Mouse (Mus musculus): ENCODE measurements at regions not wholly inside any gene's neighbourhood (a gene's known extent, or its start where the extent isn't known, plus 50 kb on each side); places are given as distances from the start of the nearest gene placed in this dataset.

- DNase-seq: no peak
These were observed 291.0 kb downstream of the Pdcd6ip start for GRCm38 (mm10) chr9:113417106-113417505.

GRCm38 (mm10) chr9:113415511-113415931, 292.5 kb downstream of the Pdcd6ip start:
- no peak for DNase-seq

GRCm38 (mm10) chr9:113414690-113415089, 293.4 kb downstream of the Pdcd6ip start:
- DNase-seq: no peak

GRCm38 (mm10) chr9:113413851-113414250, 294.2 kb downstream of the Pdcd6ip start:
- DNase-seq: no peak

- DNase-seq: no peak
These were observed 296.4 kb downstream of the Pdcd6ip start for GRCm38 (mm10) chr9:113411638-113412037.

GRCm38 (mm10) chr9:113408521-113408920, 299.5 kb downstream of the Pdcd6ip start:
- DNase-seq: peak; percentile 55 to 68

- no peak for DNase-seq
These were observed 313.7 kb downstream of the Pdcd6ip start for GRCm38 (mm10) chr9:113394320-113394719.

GRCm38 (mm10) chr9:113387356-113387755, 320.7 kb downstream of the Pdcd6ip start:
- no peak for DNase-seq

- DNase-seq: no peak
These were observed 326.4 kb downstream of the Pdcd6ip start for GRCm38 (mm10) chr9:113381591-113382110.

- peak; percentile 28 to 45 for DNase-seq
These were observed 327.5 kb downstream of the Pdcd6ip start for GRCm38 (mm10) chr9:113380408-113381129.

- no peak for DNase-seq
These were observed 329.5 kb downstream of the Pdcd6ip start for GRCm38 (mm10) chr9:113378525-113378924.

GRCm38 (mm10) chr9:113371718-113372306, 336.2 kb downstream of the Pdcd6ip start:
- DNase-seq: no peak

GRCm38 (mm10) chr9:113347942-113348341, 360.1 kb downstream of the Pdcd6ip start:
- no peak for DNase-seq

GRCm38 (mm10) chr9:113346531-113346930, 361.5 kb downstream of the Pdcd6ip start:
- peak; percentile 36 to 38 for DNase-seq

- no peak for DNase-seq
These were observed 365.9 kb downstream of the Pdcd6ip start for GRCm38 (mm10) chr9:113342131-113342530.

- no peak for DNase-seq
These were observed 367.2 kb downstream of the Pdcd6ip start for GRCm38 (mm10) chr9:113340838-113341237.

- no peak for DNase-seq
These were observed 368.0 kb downstream of the Pdcd6ip start for GRCm38 (mm10) chr9:113340036-113340435.

GRCm38 (mm10) chr9:113324489-113324888, 383.6 kb downstream of the Pdcd6ip start:
- DNase-seq: no peak

GRCm38 (mm10) chr9:113309707-113310574, 398.1 kb downstream of the Pdcd6ip start:
- DNase-seq: no peak

GRCm38 (mm10) chr9:113305761-113306160, 402.3 kb downstream of the Pdcd6ip start:
- DNase-seq: peak in 1 of 2 experiments; percentile 12

- no peak for DNase-seq
These were observed 405.6 kb downstream of the Pdcd6ip start for GRCm38 (mm10) chr9:113302429-113302828.

GRCm38 (mm10) chr9:113300846-113301245, 407.2 kb downstream of the Pdcd6ip start:
- DNase-seq: peak; percentile 35 to 57

- DNase-seq: no peak
These were observed 408.2 kb downstream of the Pdcd6ip start for GRCm38 (mm10) chr9:113299900-113300299.
